Mouse (Mus musculus) bone marrow, adult 2 months (tissue): ENCODE results near the gene Hadha.

Source experiments
- CTCF ChIP-seq: fragments of 200-500 bp; IDR thresholded peaks from 2 replicates; pipeline ENCODE4 v1.5.1; 2011; ENCODE audit warnings: low read length, control low read depth; ENCODE audit not compliant: control insufficient read depth, insufficient read depth
- POLR2A ChIP-seq: fragments of 200-500 bp; IDR thresholded peaks from 2 replicates; pipeline ENCODE4 v1.6.1; 2011; ENCODE audit warnings: low read depth, mild to moderate bottlenecking, control low read depth, low read length, borderline replicate concordance; ENCODE audit not compliant: control insufficient read depth

DNA sequence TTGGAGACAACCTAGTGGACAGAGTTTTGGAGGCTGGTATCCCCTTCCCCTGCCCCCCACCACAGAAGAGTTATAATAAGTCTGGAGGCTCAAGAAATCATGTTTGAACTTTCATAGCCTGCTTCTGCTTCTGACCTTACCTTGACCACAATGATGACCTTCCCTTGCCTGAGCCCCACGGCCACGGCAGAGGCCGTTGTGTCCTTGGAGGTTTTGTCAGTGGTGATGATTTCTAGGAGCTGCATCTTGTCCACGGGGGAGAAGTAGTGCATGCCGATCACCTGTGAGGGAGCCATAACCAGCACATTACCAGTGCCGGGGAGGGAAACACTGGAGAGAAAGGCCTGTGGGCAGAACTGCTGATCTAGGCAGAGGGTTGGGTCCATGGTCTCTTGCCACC is 32.5 kb downstream of the Hadha start:
- no peak for TF ChIP-seq CTCF
- no peak for TF ChIP-seq POLR2A
